Mouse (Mus musculus) lung, embryonic 16.5 days (tissue): ENCODE results near the gene Plin1. TPM values are rescaled to one million over a fixed set of nuclear protein-coding genes. Genes with fewer than 3 reads are reported as not detected.
A peak's percentile ranks its signal among the peaks of the same experiment; 100 is the strongest.

Experiments
- ATAC-seq: fragments of 200-750 bp; cut with Nextera tagmentation; 2 replicates; pipeline ENCODE4 v1.8.0; 2017; ENCODE audit warnings: low read depth, mild to moderate bottlenecking, moderate library complexity
- H3K27ac ChIP-seq: fragments of 300-500 bp; sonication (generic); 2 replicates; pipeline ENCODE4 v1.5.1; 2014; ENCODE audit warnings: mild to moderate bottlenecking, control low read depth, low read length
- H3K27me3 ChIP-seq: fragments of 300-500 bp; sonication (generic); 2 replicates; pipeline ENCODE4 v1.6.1; 2014; ENCODE audit warnings: low read depth, low read length, mixed read lengths; ENCODE audit not compliant: control insufficient read depth, insufficient read depth
- H3K36me3 ChIP-seq: fragments of 300-500 bp; sonication (generic); 2 replicates; pipeline ENCODE4 v1.6.1; 2014; ENCODE audit warnings: low read length; ENCODE audit not compliant: control insufficient read depth, insufficient read depth
- H3K4me1 ChIP-seq: fragments of 300-500 bp; sonication (generic); replicated peaks from 2 replicates; pipeline ENCODE4 v1.6.1; 2014; ENCODE audit warnings: low read length, mixed read lengths; ENCODE audit not compliant: control insufficient read depth, insufficient read depth
- H3K4me2 ChIP-seq: fragments of 300-500 bp; sonication (generic); 2 replicates; pipeline ENCODE4 v1.6.1; 2014; ENCODE audit warnings: low read depth, low read length, control low read depth
- H3K4me3 ChIP-seq: fragments of 300-500 bp; sonication (generic); 2 replicates; pipeline ENCODE4 v1.5.1; 2014; ENCODE audit warnings: mild to moderate bottlenecking, low read length, control low read depth
- H3K9ac ChIP-seq: fragments of 300-500 bp; sonication (generic); 2 replicates; pipeline ENCODE4 v1.6.1; 2014; ENCODE audit warnings: low read length, control low read depth
- H3K9me3 ChIP-seq: fragments of 300-500 bp; sonication (generic); 2 replicates; pipeline ENCODE4 v1.6.1; 2016; ENCODE audit warnings: low read length; ENCODE audit not compliant: control insufficient read depth
- WGBS: fragments of 180-500 bp; shearing (Covaris S2); extraction: QIAGEN DNeasy Blood & Tissue Kit; methylation state at CpG from one replicate; pipeline ENCODE4 v1.1.7; 2014; 5-methylcytosine and 5-hydroxymethylcytosine counted together
- polyA plus RNA-seq: library from polyadenylated mRNA; unstranded; fragments of >200 nt; fragmentation: Nextera tagmentation; extraction: Ambion mirVana; gene quantifications from 2 replicates; pipeline ENCODE4 v1.2.1, GENCODE M21; 2015

Plin1 gene
- polyA plus RNA-seq, 1 experiment from 2014 or later: 0.21 TPM

- no peak for ATAC-seq
- Histone ChIP-seq H3K27ac (no peak overlapping the region), H3K4me2 (peak overlapping the region; percentile 96), H3K27me3 (no peaks in the 10 kb centered on the region), H3K9me3 (no peaks in the 10 kb centered on the region), H3K4me3 (peak overlapping the region; percentile 80), H3K4me1 (peaks cover 3% of the 10 kb centered on the region), H3K36me3 (no peaks in the 10 kb centered on the region; the same call in 1 of the 2 replicates), H3K9ac (peak overlapping the region; percentile 76)
- 10% methylated on average over 11 of the region's 11 CpGs for WGBS
These were observed 9.6 kb upstream of the Plin1 start for GRCm38 (mm10) chr7:79742277-79742658.

DNA sequence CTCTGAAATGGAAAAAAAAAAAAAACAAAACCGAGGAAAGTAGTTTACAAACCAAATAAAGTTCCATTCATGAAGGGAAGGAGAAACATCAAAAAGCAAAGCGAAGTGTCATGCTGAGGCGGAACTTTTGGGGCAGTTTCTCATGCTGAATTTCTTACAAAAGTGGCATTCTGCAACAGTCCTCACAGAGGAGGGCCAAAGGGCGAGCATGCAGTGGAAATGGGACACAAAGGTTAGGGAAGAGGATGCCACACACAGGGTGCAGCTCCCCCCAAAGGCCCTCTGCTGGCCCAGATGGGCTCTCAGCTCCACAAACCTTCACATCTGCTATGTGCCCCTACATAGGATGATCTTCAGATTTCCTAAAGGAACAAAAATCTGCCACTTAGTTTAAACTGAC is 7.6 kb upstream of the Plin1 start:
- ATAC-seq: no peak
- Histone ChIP-seq H3K27me3 (no peaks in the 10 kb centered on the region), H3K9ac (no peak overlapping the region), H3K36me3 (no peaks in the 10 kb centered on the region; the same call in 1 of the 2 replicates), H3K4me3 (no peak overlapping the region), H3K4me2 (no peak overlapping the region), H3K4me1 (peaks cover 3% of the 10 kb centered on the region), H3K27ac (no peak overlapping the region), H3K9me3 (no peaks in the 10 kb centered on the region)
- WGBS: 68% methylated on average over 4 of the region's 4 CpGs

DNA sequence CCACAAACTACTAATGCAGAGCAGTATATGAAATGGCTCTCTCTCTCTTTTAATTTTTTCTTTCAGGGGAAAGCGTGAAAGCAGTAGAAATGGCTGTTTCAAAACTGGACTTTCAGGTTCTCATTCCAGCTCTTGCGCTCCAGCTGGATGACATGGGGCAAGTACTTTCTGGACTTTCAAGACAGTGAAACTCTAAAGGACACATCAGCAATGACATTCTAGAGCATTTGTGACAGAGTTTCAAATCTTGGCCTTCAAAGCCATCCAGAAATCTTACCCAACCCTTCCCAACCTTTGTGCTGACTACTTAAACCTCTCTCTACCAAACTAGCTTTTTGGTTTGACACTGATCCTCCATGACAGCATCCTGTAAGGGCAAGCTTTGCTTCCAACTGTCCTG is 6.2 kb upstream of the Plin1 start:
- Histone ChIP-seq H3K27me3 (no peaks in the 10 kb centered on the region), H3K4me1 (peaks cover 3% of the 10 kb centered on the region), H3K9me3 (no peaks in the 10 kb centered on the region), H3K36me3 (no peaks in the 10 kb centered on the region; the same call in 1 of the 2 replicates), H3K4me2 (no peak overlapping the region), H3K27ac (no peak overlapping the region), H3K9ac (no peak overlapping the region), H3K4me3 (no peak overlapping the region)
- ATAC-seq: no peak
- WGBS: 70% methylated on average over 2 of the region's 2 CpGs

DNA sequence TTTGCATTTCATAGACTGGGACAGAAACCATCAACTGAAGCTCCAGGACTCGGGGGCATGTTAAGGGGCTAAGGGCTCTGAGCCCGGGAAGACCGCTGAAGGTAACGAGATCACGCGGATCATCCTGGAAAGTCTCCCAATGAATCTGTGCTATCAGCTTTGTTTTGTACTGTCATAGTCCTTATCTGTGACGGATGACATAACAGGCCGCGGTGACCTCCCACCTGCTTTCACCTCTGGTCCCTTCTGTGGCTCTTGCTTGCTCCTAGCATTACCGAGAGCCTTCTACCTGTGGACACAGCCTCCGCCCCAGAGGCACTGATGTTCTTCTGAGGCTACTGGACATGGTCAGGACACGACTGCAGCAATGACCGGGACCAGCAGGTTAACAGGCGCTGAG is 3.8 kb upstream of the Plin1 start:
- H3K4me2 ChIP-seq: no peak overlapping the region
- no peak overlapping the region for H3K9ac ChIP-seq
- H3K4me1 ChIP-seq: no peaks in the 10 kb centered on the region
- H3K27ac ChIP-seq: no peak overlapping the region
- H3K36me3 ChIP-seq: no peaks in the 10 kb centered on the region; the same call in 1 of the 2 replicates
- WGBS: 76% methylated on average over 14 of the region's 14 CpGs
- H3K4me3 ChIP-seq: no peak overlapping the region
- no peaks in the 10 kb centered on the region for H3K27me3 ChIP-seq
- no peak for ATAC-seq
- no peaks in the 10 kb centered on the region for H3K9me3 ChIP-seq

- ATAC-seq: no peak
- Histone ChIP-seq H3K4me1 (no peaks in the 10 kb centered on the region), H3K27ac (no peak overlapping the region), H3K4me3 (no peak overlapping the region), H3K27me3 (no peaks in the 10 kb centered on the region), H3K9ac (no peak overlapping the region), H3K9me3 (no peaks in the 10 kb centered on the region), H3K36me3 (no peaks in the 10 kb centered on the region), H3K4me2 (no peak overlapping the region)
- 57% methylated on average over 8 of the region's 8 CpGs for WGBS
These were observed 1.9 kb upstream of the Plin1 start for GRCm38 (mm10) chr7:79734563-79734962.

DNA sequence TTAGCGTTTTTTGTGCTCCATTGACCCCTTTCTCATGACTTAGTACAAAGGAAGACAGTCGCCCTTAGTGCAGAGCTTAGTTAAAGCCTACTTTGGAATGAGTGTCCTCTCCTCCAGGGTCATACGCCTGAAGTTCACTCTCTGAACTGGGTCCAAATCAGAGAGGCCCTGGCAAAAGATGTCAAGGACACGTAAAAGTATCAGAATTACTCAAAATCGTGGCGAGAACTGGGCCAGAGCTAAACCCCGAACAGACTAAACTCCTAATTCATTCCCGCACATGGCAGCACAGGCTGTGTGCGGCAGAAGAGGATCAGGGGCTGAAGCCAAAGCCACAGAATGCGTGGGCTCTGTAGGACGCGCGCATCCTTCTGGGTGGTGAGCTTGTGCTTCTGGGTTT is 1.3 kb downstream of the Plin1 start:
- Histone ChIP-seq H3K4me1 (no peaks in the 10 kb centered on the region), H3K9ac (no peak overlapping the region), H3K27ac (no peak overlapping the region), H3K27me3 (no peaks in the 10 kb centered on the region), H3K4me2 (no peak overlapping the region), H3K36me3 (no peaks in the 10 kb centered on the region), H3K9me3 (no peaks in the 10 kb centered on the region), H3K4me3 (no peak overlapping the region)
- 78% methylated on average over 13 of the region's 13 CpGs for WGBS
- no peak for ATAC-seq

DNA sequence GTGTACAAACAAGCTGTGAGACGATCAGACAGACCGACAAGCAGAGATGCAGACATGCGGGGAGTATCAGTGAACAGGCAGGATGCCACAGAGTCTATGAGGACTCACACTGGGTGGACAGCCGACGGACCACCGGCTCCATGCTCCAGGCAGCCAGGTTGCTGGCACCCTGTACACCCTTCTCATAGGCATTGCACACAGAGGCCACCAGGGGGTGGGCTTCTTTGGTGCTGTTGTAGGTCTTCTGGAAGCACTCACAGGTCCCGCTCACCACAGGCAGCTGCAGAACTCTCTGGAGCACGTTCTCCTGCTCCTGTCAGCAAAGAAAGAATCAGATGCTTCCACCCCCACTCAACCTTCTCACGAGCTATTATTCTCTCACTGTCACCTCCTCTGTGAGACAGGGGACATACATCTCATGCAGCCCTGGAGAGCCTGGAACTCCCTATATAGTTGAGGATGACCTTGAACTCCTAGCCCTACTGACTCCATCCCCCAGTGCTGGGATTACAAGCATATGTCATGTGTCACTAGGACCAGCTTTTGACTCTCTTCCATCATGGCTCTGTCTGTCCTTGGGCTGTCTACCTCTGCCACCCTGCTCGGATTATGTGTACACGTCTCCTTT is 2.8 kb downstream of the Plin1 start:
- ATAC-seq: no peak
- 50% methylated on average over 11 of the region's 11 CpGs for WGBS
- Histone ChIP-seq H3K4me3 (no peak overlapping the region), H3K27ac (no peak overlapping the region), H3K9me3 (no peaks in the 10 kb centered on the region), H3K4me1 (no peaks in the 10 kb centered on the region), H3K9ac (no peak overlapping the region), H3K36me3 (no peaks in the 10 kb centered on the region), H3K4me2 (no peak overlapping the region), H3K27me3 (no peaks in the 10 kb centered on the region)

DNA sequence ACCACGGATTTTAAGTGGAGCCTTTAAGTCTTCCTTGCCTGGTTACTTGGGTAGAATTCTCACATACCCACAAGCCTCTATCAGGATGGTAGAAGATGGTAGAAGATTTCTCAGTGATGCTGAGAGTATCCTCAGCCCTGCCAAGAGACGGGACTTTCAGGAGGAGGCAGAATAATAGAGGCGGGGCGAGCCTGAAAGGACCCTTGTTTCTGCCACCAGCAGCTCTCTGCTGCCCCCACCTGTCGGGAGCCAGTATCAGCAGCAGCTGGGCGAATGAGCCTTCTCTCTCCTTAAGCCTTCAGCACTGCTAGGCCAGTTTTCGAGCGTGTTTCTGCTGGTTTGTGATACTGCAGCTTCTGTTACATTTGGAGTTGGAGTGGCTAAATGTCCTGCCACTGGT is 3.5 kb downstream of the Plin1 start:
- no peaks in the 10 kb centered on the region for H3K36me3 ChIP-seq
- 5% methylated on average over 8 of the region's 8 CpGs for WGBS
- no peak overlapping the region for H3K4me3 ChIP-seq
- H3K27me3 ChIP-seq: no peaks in the 10 kb centered on the region
- peak; percentile 41; the same call in 1 of the 2 replicates for ATAC-seq
- H3K4me2 ChIP-seq: no peak overlapping the region
- H3K27ac ChIP-seq: no peak overlapping the region
- H3K9me3 ChIP-seq: no peaks in the 10 kb centered on the region
- H3K4me1 ChIP-seq: no peaks in the 10 kb centered on the region
- H3K9ac ChIP-seq: no peak overlapping the region

DNA sequence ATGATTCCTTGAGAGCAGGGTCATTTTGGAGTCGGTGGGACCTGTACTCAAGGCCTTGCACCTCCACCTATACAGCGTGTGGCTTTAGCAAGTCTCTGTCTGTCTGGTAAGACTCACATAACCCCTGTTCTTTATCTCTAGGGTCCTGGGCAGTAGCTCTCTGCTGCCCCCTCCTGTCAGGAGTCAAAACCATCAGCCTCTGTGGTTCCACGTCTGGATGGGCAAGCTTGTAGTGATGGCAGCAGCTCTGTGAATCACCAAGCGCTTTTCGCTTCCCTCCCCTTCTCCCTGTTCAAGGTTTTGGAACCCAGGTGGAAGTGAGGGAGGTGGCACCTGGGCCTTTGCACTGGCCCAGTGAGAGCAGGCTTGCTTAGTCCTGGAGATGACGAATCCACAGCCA is 4.5 kb downstream of the Plin1 start:
- Histone ChIP-seq H3K4me2 (no peak overlapping the region), H3K36me3 (no peaks in the 10 kb centered on the region), H3K27ac (no peak overlapping the region), H3K4me1 (no peaks in the 10 kb centered on the region), H3K9ac (no peak overlapping the region), H3K27me3 (no peaks in the 10 kb centered on the region), H3K9me3 (no peaks in the 10 kb centered on the region), H3K4me3 (no peak overlapping the region)
- WGBS: 31% methylated on average over 6 of the region's 6 CpGs
- peak; percentile 56 for ATAC-seq

DNA sequence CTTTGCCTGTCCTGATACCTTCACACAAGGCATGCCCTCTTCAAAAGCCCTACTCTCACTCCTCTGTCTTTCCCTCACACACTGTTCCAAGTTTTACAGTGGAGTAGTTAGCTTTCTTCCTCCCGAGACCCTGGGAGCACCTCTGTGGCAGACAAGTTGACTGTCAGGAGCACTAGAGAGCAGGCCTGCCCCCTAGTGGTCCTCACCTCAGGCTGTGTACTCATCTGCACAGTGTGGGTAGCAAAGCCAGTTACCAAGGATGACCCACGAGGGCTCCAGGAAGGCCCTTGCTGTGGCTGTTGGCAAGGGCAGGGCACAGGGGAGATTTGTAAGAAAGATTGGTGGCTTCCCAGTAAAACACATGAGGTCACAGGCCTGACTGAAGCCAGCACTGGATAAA is 5.6 kb downstream of the Plin1 start:
- Histone ChIP-seq H3K27ac (no peak overlapping the region), H3K27me3 (peaks cover 5% of the 10 kb centered on the region; the same call in 1 of the 2 replicates), H3K4me2 (no peak overlapping the region), H3K4me1 (no peaks in the 10 kb centered on the region), H3K4me3 (no peak overlapping the region), H3K36me3 (no peaks in the 10 kb centered on the region), H3K9ac (no peak overlapping the region), H3K9me3 (no peaks in the 10 kb centered on the region)
- 6% methylated on average over 2 of the region's 2 CpGs for WGBS
- 0 out of 2 replicates have a peak, but pooled peaks have one; percentile 41 for ATAC-seq
